Mouse (Mus musculus): ENCODE data around the gene Jade3. TPM values are rescaled to one million over a fixed set of nuclear protein-coding genes. Genes with fewer than 3 reads are reported as not detected.

The Jade3 gene
- polyA plus RNA-seq, 1 experiment from 2014 or later, result 8.0 TPM

DNA sequence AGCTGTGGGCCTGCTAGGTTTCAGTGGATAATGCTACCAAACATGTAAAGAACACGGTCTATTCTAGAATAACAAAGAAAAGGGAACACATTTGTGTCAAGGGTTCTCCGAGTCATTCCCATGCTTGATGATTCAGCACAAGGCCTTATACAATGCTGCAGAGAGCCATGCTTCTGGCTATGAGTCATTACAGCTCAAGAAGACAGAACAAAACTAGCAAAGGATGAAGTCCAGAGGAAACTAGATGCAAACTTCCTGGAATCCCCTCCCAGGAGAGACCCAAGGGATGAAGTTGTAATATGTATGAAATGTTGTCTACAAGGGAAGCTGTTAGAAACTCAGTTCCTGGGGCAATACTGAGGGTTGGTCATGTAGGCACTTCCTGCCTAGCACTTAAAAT lies 7.0 kb upstream of the Jade3 start:
- no peaks in the 10 kb centered on the region for H3K36me3 ChIP-seq
- no peak overlapping the region for H3K4me3 ChIP-seq
- no peak overlapping the region for H3K9ac ChIP-seq
- H3K9me3 ChIP-seq, result no peaks in the 10 kb centered on the region
- no peak overlapping the region for H3K27ac ChIP-seq
- no peaks in the 10 kb centered on the region for H3K27me3 ChIP-seq
- no peaks in the 10 kb centered on the region for H3K4me1 ChIP-seq
- WGBS, result 94% methylated on average over 2 of the region's 2 CpGs
- ATAC-seq (ENCODE audit: low FRiP score, low read depth), result no peak
- H3K4me2 ChIP-seq (replicated peaks), result no peak overlapping the region

DNA sequence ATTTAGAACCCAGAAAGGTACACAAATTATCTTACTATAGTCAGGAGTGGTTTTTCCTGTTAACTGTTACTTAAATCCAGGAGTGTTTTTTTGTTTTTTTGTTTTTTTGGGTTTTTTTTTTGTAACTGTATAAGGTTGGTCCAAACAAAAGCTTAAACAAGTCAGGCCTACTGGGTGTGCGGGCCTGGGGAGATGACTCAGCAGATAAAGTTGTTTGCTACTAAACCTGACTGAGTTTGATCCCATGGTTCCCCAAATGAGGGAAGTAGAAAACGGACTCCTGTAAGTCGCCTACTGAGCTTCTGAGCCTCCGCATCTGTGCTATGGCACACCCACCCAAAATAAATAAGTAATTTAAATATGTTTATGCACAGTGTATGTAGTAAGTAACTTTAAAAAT lies 6.0 kb upstream of the Jade3 start:
- Histone ChIP-seq H3K4me3 (no peak overlapping the region), H3K9ac (no peak overlapping the region), H3K27me3 (no peaks in the 10 kb centered on the region), H3K36me3 (no peaks in the 10 kb centered on the region), H3K4me2 (replicated peaks) (no peak overlapping the region), H3K27ac (no peak overlapping the region), H3K4me1 (no peaks in the 10 kb centered on the region), H3K9me3 (no peaks in the 10 kb centered on the region)
- no peak for ATAC-seq (ENCODE audit: low FRiP score, low read depth)
- 82% methylated on average over 4 of the region's 4 CpGs for WGBS

GRCm38 (mm10) chrX:20425839-20426449 lies 456 bp downstream of the Jade3 start:
- 6% methylated on average over 33 of the region's 51 CpGs for WGBS
- Histone ChIP-seq H3K4me2 (replicated peaks) (peak overlapping the region; percentile 65), H3K27ac (peak overlapping the region; percentile 75), H3K4me3 (peak overlapping the region; percentile 61), H3K4me1 (0 out of 2 replicates have a peak, but pooled peaks cover 3% of the 10 kb centered on the region), H3K9me3 (no peaks in the 10 kb centered on the region), H3K27me3 (no peaks in the 10 kb centered on the region), H3K9ac (peak overlapping the region; percentile 75), H3K36me3 (0 out of 2 replicates have a peak, but pooled peaks cover 2% of the 10 kb centered on the region)
- no peak; the same call in 1 of the 2 replicates for ATAC-seq (ENCODE audit: low FRiP score, low read depth)

DNA sequence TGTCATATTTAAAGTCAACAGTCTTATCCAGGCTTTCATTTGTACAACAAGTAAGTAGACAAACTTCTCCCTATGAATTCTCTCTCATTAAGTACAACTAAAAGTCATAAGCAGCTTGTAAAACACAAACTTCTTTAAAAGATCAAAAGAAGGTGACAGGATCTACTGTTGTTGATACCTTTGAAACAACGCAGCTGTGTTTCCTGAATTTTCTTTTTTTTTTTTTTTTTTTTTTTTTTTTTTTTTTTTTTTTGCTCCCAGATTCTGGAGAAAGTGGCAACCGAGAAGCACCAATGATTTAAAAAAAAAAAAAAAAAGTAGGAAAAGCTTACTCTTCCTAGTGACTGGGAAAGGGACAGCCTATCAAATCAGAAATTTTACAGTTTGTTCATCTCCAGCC lies 57.7 kb downstream of the Jade3 start:
- Histone ChIP-seq H3K4me3 (no peak overlapping the region), H3K4me2 (replicated peaks) (no peak overlapping the region), H3K4me1 (no peaks in the 10 kb centered on the region), H3K9me3 (no peaks in the 10 kb centered on the region), H3K36me3 (no peaks in the 10 kb centered on the region), H3K27ac (no peak overlapping the region), H3K27me3 (no peaks in the 10 kb centered on the region), H3K9ac (no peak overlapping the region)
- WGBS, result 70% methylated on average over 2 of the region's 2 CpGs
- ATAC-seq (ENCODE audit: low FRiP score, low read depth), result no peak

DNA sequence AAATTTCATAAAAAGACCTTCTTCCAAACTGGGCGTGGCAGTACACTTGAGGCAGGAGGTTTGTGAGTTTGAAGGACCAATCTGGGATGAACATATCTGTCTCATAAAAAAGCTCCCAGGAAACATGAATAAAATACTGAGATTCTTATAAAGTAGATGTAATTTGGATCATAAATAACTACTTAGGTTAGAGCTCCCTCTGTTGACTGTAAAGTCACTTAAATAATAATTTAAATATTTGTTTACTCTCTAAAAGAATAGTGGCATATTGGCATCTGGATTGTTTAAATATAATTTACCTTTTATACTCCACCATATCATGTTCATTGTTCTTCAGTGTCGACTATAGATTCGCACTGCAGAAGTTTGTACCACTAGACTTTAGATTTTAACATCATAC lies 72.2 kb downstream of the Jade3 start:
- Histone ChIP-seq H3K27me3 (no peaks in the 10 kb centered on the region), H3K4me1 (no peaks in the 10 kb centered on the region), H3K9ac (no peak overlapping the region), H3K4me2 (replicated peaks) (no peak overlapping the region), H3K9me3 (no peaks in the 10 kb centered on the region), H3K27ac (no peak overlapping the region), H3K4me3 (no peak overlapping the region), H3K36me3 (0 out of 2 replicates have a peak, but pooled peaks cover 4% of the 10 kb centered on the region)
- no peak for ATAC-seq (ENCODE audit: low FRiP score, low read depth)
- 85% methylated on average over 3 of the region's 3 CpGs for WGBS

DNA sequence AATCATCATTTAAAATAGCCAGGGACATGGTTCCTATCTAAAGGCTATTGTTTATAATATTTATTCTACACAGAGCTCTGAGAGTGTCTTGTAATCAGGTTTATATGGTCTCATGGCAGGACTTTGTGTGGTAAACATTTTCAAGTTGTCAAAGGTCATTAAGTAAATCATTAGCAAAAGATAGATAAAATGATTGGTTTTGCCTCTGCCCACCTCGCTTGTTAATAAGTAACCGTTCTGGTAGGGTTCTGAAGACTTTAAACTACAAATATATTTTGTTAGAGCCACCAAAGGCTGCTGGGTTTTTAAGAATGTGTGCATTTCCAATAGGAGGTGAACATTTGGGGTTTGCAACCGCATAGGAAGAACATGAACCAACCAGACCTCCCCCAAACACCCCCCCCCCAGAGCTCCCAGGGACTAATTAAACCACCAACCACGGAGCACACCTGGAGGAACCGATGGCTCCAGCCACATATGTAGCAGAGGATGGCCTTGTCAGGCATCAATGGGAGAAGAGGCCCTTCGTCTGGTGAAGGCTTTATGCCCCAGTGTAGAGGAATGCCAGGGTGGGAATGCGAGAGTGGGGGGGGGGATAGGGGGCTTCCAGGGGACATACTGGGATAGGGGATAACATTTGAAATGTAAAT lies 94.9 kb downstream of the Jade3 start:
- Histone ChIP-seq H3K27me3 (no peaks in the 10 kb centered on the region), H3K9ac (no peak overlapping the region), H3K4me1 (no peaks in the 10 kb centered on the region), H3K27ac (no peak overlapping the region), H3K4me3 (no peak overlapping the region), H3K36me3 (peaks cover 7% of the 10 kb centered on the region), H3K4me2 (replicated peaks) (no peak overlapping the region), H3K9me3 (no peaks in the 10 kb centered on the region)
- ATAC-seq (ENCODE audit: low FRiP score, low read depth), result no peak
- WGBS, result 73% methylated on average over 7 of the region's 7 CpGs

DNA sequence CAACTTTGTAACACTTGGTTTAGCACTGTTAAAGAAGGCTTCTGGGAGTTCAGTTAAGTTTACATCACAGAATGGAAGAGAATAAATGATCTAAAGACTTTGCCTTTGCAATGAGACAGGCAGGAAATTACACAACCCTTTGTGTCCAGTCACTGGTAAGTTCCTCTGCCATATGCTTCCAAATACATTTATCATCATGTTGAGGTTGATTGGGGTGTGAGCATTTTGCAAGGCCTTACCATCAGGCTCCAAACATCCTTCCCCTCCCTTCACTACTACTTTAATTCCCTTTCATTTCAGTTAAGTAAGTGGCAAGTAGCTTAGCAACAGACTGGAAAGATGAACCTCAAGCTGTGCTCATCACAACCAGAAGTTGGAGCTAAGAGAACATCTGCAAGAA lies 96.1 kb downstream of the Jade3 start:
- Histone ChIP-seq H3K9ac (no peak overlapping the region), H3K4me3 (no peak overlapping the region), H3K36me3 (peaks cover 7% of the 10 kb centered on the region; the same call in 1 of the 2 replicates), H3K27me3 (no peaks in the 10 kb centered on the region), H3K9me3 (no peaks in the 10 kb centered on the region), H3K4me2 (replicated peaks) (no peak overlapping the region), H3K4me1 (no peaks in the 10 kb centered on the region), H3K27ac (no peak overlapping the region)
- no peak for ATAC-seq (ENCODE audit: low FRiP score, low read depth)

- Histone ChIP-seq H3K27ac (no peak overlapping the region), H3K27me3 (no peaks in the 10 kb centered on the region), H3K9me3 (no peaks in the 10 kb centered on the region), H3K4me3 (no peak overlapping the region), H3K36me3 (no peaks in the 10 kb centered on the region), H3K4me2 (replicated peaks) (no peak overlapping the region), H3K4me1 (no peaks in the 10 kb centered on the region), H3K9ac (no peak overlapping the region)
- no peak for ATAC-seq (ENCODE audit: low FRiP score, low read depth)
- 46% methylated on average over 1 of the region's 1 CpGs for WGBS
These were observed 107.1 kb downstream of the Jade3 start for GRCm38 (mm10) chrX:20532621-20533020.

DNA sequence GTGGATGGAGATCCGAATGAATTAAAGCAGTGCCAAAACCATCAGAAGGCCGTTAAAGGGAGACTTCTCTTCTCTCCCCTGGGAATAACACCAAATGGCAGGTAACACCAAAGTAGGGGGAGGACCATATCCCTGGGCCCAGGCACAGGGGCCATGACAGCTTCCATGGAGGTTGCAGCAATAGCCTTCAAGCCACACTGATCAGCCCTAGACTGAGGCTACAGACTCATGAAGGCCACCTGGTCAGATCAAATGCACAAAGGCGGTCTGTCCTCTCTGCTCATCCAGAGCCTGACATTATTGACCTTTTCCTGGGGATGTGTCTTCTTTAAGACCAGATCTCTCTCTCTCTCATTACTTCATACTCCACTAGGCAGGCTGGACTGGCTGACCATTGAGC lies 118.4 kb downstream of the Jade3 start:
- Histone ChIP-seq H3K4me3 (no peak overlapping the region), H3K27ac (no peak overlapping the region), H3K9me3 (no peaks in the 10 kb centered on the region), H3K27me3 (no peaks in the 10 kb centered on the region), H3K4me2 (replicated peaks) (no peak overlapping the region), H3K9ac (no peak overlapping the region), H3K36me3 (no peaks in the 10 kb centered on the region), H3K4me1 (no peaks in the 10 kb centered on the region)
- WGBS, result 70% methylated on average over 3 of the region's 3 CpGs
- no peak for ATAC-seq (ENCODE audit: low FRiP score, low read depth)

- Histone ChIP-seq H3K4me3 (peak overlapping the region; percentile 37), H3K4me2 (replicated peaks) (peak overlapping the region; percentile 64), H3K4me1 (no peaks in the 10 kb centered on the region), H3K9ac (no peak overlapping the region), H3K27ac (no peak overlapping the region), H3K9me3 (no peaks in the 10 kb centered on the region), H3K27me3 (no peaks in the 10 kb centered on the region), H3K36me3 (no peaks in the 10 kb centered on the region)
- ATAC-seq (ENCODE audit: low FRiP score, low read depth), result peak; percentile 88; the same call in 1 of the 2 replicates
- whole genome bisulfite sequencing, result 38% methylated on average over 5 of the region's 5 CpGs
These were observed 122.1 kb downstream of the Jade3 start for GRCm38 (mm10) chrX:20547609-20548008.

- 21% methylated on average over 24 of the region's 24 CpGs for WGBS
- Histone ChIP-seq H3K4me3 (peak overlapping the region; percentile 37), H3K9ac (peak overlapping the region; percentile 54), H3K4me1 (no peaks in the 10 kb centered on the region), H3K36me3 (no peaks in the 10 kb centered on the region), H3K9me3 (no peaks in the 10 kb centered on the region), H3K4me2 (replicated peaks) (peak overlapping the region; percentile 64), H3K27me3 (no peaks in the 10 kb centered on the region), H3K27ac (no peak overlapping the region; the same call in 1 of the 2 replicates)
- peak; percentile 61; the same call in 1 of the 2 replicates for ATAC-seq (ENCODE audit: low FRiP score, low read depth)
These were observed 122.8 kb downstream of the Jade3 start for GRCm38 (mm10) chrX:20548011-20548879.

DNA sequence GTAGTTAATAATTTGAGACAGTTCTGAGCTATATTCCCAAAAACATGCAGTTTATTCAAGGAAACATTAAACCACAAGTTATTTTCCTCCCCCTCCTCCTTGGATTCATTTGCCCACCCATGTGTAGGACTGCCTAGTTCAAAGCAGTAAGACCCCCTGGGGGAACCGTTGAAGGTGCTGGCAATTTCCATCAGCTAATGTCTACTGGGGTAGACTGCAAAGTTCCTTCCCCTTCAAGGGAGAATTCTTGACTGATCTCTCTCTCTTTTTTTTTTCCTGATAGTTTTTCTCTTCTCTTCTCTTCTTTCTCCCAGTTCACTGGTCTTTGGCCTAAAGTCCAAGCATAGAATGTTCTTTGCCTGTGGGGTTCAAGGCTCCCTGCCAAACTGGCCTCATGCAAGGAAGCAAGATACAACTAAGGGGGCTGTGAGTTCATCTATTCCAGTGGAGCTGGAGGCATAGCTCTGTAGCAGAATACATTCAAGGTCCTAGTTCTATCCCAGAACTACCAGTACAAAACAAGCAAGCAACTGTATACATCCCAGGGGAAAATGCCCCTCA lies 123.5 kb downstream of the Jade3 start:
- H3K4me3 ChIP-seq, result no peak overlapping the region; the same call in 1 of the 2 replicates
- WGBS, result 50% methylated on average over 1 of the region's 1 CpGs
- H3K36me3 ChIP-seq, result no peaks in the 10 kb centered on the region
- no peaks in the 10 kb centered on the region for H3K9me3 ChIP-seq
- no peak for ATAC-seq (ENCODE audit: low FRiP score, low read depth)
- H3K27me3 ChIP-seq, result no peaks in the 10 kb centered on the region
- H3K4me1 ChIP-seq, result no peaks in the 10 kb centered on the region
- no peak overlapping the region for H3K9ac ChIP-seq
- peak overlapping the region; percentile 64 for H3K4me2 ChIP-seq (replicated peaks)
- no peak overlapping the region for H3K27ac ChIP-seq
